Mouse (Mus musculus) lung, adult 2 months (tissue): Measurements from ENCODE around the gene Pus10. TPM values are rescaled to one million over a fixed set of nuclear protein-coding genes. Genes with fewer than 3 reads are reported as not detected.
"Not testable (repeated sequence)": the region's sequence is repeated elsewhere in the genome, so short reads cannot be mapped to it uniquely, and the experiment has no call there.

ENCODE experiments used
- DNase-seq: peaks from one replicate; pipeline ENCODE4 v3.0.0; 2022
- H3K4me1 ChIP-seq: fragments of 200-500 bp; 2 replicates; pipeline ENCODE4 v1.6.1; 2011; ENCODE audit warnings: low read length; ENCODE audit not compliant: control insufficient read depth, insufficient read depth
- H3K4me3 ChIP-seq: fragments of 200-500 bp; replicated peaks from 2 replicates; pipeline ENCODE3; 2011; ENCODE audit warnings: low read depth, mild to moderate bottlenecking, control low read depth, low read length; ENCODE audit errors: extremely low read depth
- CTCF ChIP-seq: fragments of 200-500 bp; IDR thresholded peaks from 2 replicates; pipeline ENCODE4 v1.5.1; 2011; ENCODE audit warnings: mild to moderate bottlenecking, low read length, control low read depth; ENCODE audit not compliant: insufficient read depth
- POLR2A ChIP-seq: fragments of 200-500 bp; IDR thresholded peaks from 2 replicates; pipeline ENCODE4 v1.6.1; 2011; ENCODE audit warnings: low read depth, mild to moderate bottlenecking, control low read depth, low read length, borderline replicate concordance; ENCODE audit errors: extremely low read depth
- whole genome bisulfite sequencing: fragments of 180-500 bp; shearing (Covaris S2); methylation state at CpG from one replicate; pipeline ENCODE4 v1.1.7; 2018; 5-methylcytosine and 5-hydroxymethylcytosine counted together
- polyA plus RNA-seq: library from polyadenylated mRNA; depleted of rRNA; stranded (reverse); fragments of >200 nt; gene quantifications from 2 replicates; pipeline ENCODE4 v1.2.3, GENCODE M21; 2012

The Pus10 gene
- polyA plus RNA-seq, 1 experiment: 3.5 TPM

- TF ChIP-seq POLR2A (no peak), CTCF (no peak)
- WGBS: 96% methylated on average over 7 of the region's 7 CpGs
- DNase-seq: no peak
- Histone ChIP-seq H3K4me3 (no peak overlapping the region), H3K4me1 (no peaks in the 10 kb centered on the region)
These were observed 75.9 kb downstream of the Pus10 start for GRCm38 (mm10) chr11:23741386-23741785.

GRCm38 (mm10) chr11:23744352-23744751 is 78.9 kb downstream of the Pus10 start:
- no peak for DNase-seq
- H3K4me1 ChIP-seq: no peaks in the 10 kb centered on the region

GRCm38 (mm10) chr11:23746102-23746501 is 80.6 kb downstream of the Pus10 start:
- 71% methylated on average over 4 of the region's 4 CpGs for WGBS
- H3K4me1 ChIP-seq: no peaks in the 10 kb centered on the region
- DNase-seq: no peak
- TF ChIP-seq POLR2A: no peak
- TF ChIP-seq CTCF: no peak
- H3K4me3 ChIP-seq: no peak overlapping the region

More at GRCm38 (mm10) chr11:23744352-23744751, 78.9 kb downstream of the Pus10 start:
- WGBS: 83% methylated on average over 3 of the region's 3 CpGs
- no peak overlapping the region for H3K4me3 ChIP-seq
- no peak for TF ChIP-seq CTCF
- no peak for TF ChIP-seq POLR2A

GRCm38 (mm10) chr11:23753136-23753710 is 87.7 kb downstream of the Pus10 start:
- Histone ChIP-seq H3K4me3 (no peak overlapping the region), H3K4me1 (0 out of 2 replicates have a peak, but pooled peaks cover 2% of the 10 kb centered on the region)
- no peak for DNase-seq
- WGBS: 82% methylated on average over 1 of the region's 1 CpGs
- TF ChIP-seq CTCF (no peak), POLR2A (no peak)

- TF ChIP-seq POLR2A: no peak
- no peak for TF ChIP-seq CTCF
- DNase-seq: no peak
- no peak overlapping the region for H3K4me3 ChIP-seq
- 0 out of 2 replicates have a peak, but pooled peaks cover 2% of the 10 kb centered on the region for H3K4me1 ChIP-seq
These were observed 88.9 kb downstream of the Pus10 start for GRCm38 (mm10) chr11:23754329-23754728.

GRCm38 (mm10) chr11:23758218-23758617 is 92.7 kb downstream of the Pus10 start:
- Histone ChIP-seq H3K4me1 (0 out of 2 replicates have a peak, but pooled peaks cover 2% of the 10 kb centered on the region), H3K4me3 (no peak overlapping the region)
- DNase-seq: no peak
- no peak for TF ChIP-seq POLR2A
- no peak for TF ChIP-seq CTCF
- WGBS: 78% methylated on average over 2 of the region's 2 CpGs

- TF ChIP-seq CTCF: no peak
- no peak for TF ChIP-seq POLR2A
- Histone ChIP-seq H3K4me3 (no peak overlapping the region), H3K4me1 (no peaks in the 10 kb centered on the region)
- 88% methylated on average over 2 of the region's 2 CpGs for WGBS
- DNase-seq: no peak
These were observed 97.2 kb downstream of the Pus10 start for GRCm38 (mm10) chr11:23762635-23763034.

- not testable (repeated sequence) for H3K4me3 ChIP-seq, DNase-seq, H3K4me1 ChIP-seq
- 74% methylated on average over 5 of the region's 5 CpGs for WGBS
These were observed 101.9 kb downstream of the Pus10 start for GRCm38 (mm10) chr11:23767369-23767768.

GRCm38 (mm10) chr11:23767928-23768327 is 102.5 kb downstream of the Pus10 start:
- DNase-seq: no peak
- TF ChIP-seq CTCF (no peak), POLR2A (no peak)
- WGBS: 47% methylated on average over 1 of the region's 1 CpGs
- Histone ChIP-seq H3K4me1 (no peaks in the 10 kb centered on the region; the same call in 1 of the 2 replicates), H3K4me3 (no peak overlapping the region)

GRCm38 (mm10) chr11:23769033-23769432 is 103.6 kb downstream of the Pus10 start:
- no peak for DNase-seq
- Histone ChIP-seq H3K4me1 (no peaks in the 10 kb centered on the region; the same call in 1 of the 2 replicates), H3K4me3 (no peak overlapping the region)
- TF ChIP-seq POLR2A: no peak
- TF ChIP-seq CTCF: no peak
